In the genomic region with DNA sequence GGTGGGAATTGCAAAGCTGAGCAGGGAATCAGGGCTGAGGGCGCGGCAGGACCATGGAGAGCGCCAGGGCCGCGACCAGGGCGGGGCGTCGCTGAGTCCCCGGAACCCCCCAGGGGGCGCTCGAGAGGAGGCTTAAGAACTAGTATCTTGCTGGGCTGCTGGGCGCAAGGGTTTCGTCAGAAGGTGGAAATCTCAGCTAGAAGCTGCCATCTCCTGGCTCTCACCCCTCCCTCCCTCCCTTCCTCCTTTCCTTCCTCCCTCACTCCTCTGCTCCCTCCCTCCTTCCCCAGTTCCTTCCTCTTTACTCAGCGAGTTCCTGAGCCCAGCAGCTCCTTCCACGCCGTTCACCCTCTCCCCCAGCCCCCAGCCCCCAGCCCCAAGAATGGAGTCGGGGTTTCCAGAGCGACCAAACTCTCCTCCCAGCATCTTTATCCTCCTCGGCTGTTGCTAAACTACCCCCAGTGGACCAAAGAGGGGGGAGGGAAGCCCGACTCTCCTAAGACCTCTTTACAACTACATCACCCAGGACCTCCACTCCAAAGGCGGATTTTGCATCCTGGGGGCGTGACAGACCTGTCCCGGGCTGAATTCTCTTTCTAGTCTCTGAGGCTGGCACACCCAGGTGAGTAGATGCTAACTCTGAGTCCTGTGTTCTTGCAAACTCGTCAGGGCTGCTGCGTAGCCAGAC, we compare ENCODE assay signal across 9 mouse cellular contexts. TPM values are rescaled to one million over a fixed set of nuclear protein-coding genes. Genes with fewer than 3 reads are reported as not detected.
A peak's percentile ranks its signal among the peaks of the same experiment; 100 is the strongest.
DNase-seq lines count a peak whose midpoint lies in the region; ATAC-seq and TF ChIP-seq lines count a peak whose summit lies in the region.
"Had no signal": no experiment of that assay in that cellular context is flagged by ENCODE, and none has a peak within 500 bp of the region (broad histone marks: within the 10 kb centered on the region; RNA-seq: fewer than 3 reads in every experiment).

No protein-coding gene starts in this region.

- peak; percentile 86 for DNase-seq in brain, embryonic 14.5 days (ENCODE audit: low read depth)
- peak; percentile 54 for DNase-seq in left cerebral cortex, adult 11 months (ENCODE audit: low spot score)
- peak; percentile 78 to 83 for DNase-seq in lung, postnatal 4 days
- peak; percentile 91 for DNase-seq in right cerebral cortex, postnatal 14 days
- peak; percentile 72 for DNase-seq in urinary bladder, postnatal 14 days (ENCODE audit: low spot score)

- H3K27ac ChIP-seq in forebrain, embryonic 16.5 days (ENCODE audit: low read length), result no peak overlapping the region
- no peak overlapping the region for H3K27ac ChIP-seq in hindbrain, embryonic 15.5 days (replicated peaks)
- H3K27ac ChIP-seq: embryonic facial prominence, embryonic 15.5 days had no signal

- H3K4me1 ChIP-seq in E14TG2a.4 (replicated peaks; ENCODE audit: low read depth, low read length), result peaks cover 12% of the 10 kb centered on the region
- H3K4me1 ChIP-seq in forebrain, embryonic 16.5 days (replicated peaks; ENCODE audit: control insufficient read depth, insufficient read depth, low read length), result peaks cover 16% of the 10 kb centered on the region
- peaks cover 12% of the 10 kb centered on the region for H3K4me1 ChIP-seq in hindbrain, embryonic 15.5 days (replicated peaks)
- H3K4me1 ChIP-seq: embryonic facial prominence, embryonic 15.5 days had no signal

- no peak for TF ChIP-seq POLR2A in brain, embryonic 14.5 days (IDR thresholded peaks at IDR 0.05; ENCODE audit: borderline replicate concordance, extremely low read depth, insufficient read depth, insufficient read length, poor library complexity, severe bottlenecking)

- TF ChIP-seq CTCF in E14TG2a.4 (conservative IDR thresholded peaks at IDR 0.05; ENCODE audit: low read length), result no peak
- peak; percentile 76 for TF ChIP-seq CTCF in brain, embryonic 14.5 days (IDR thresholded peaks at IDR 0.05; ENCODE audit: borderline replicate concordance, extremely low read depth, insufficient read depth, insufficient read length)

- H3K36me3 ChIP-seq in E14TG2a.4 (ENCODE audit: insufficient read depth, low read length), result no peaks in the 10 kb centered on the region
- H3K36me3 ChIP-seq in forebrain, embryonic 16.5 days (ENCODE audit: control insufficient read depth, insufficient read depth), result no peaks in the 10 kb centered on the region
- no peaks in the 10 kb centered on the region for H3K36me3 ChIP-seq in hindbrain, embryonic 15.5 days
- H3K36me3 ChIP-seq: embryonic facial prominence, embryonic 15.5 days had no signal

- 1% methylated on average over 25 of the region's 25 CpGs for WGBS in forebrain, embryonic 16.5 days
- under 1% methylated on average over 25 of the region's 25 CpGs for WGBS in hindbrain, embryonic 15.5 days

- peaks cover 14% of the 10 kb centered on the region for H3K27me3 ChIP-seq in E14TG2a.4 (ENCODE audit: insufficient read depth, low read length)
- H3K27me3 ChIP-seq in forebrain, embryonic 16.5 days (replicated peaks; ENCODE audit: control insufficient read depth, insufficient read depth, low read length), result peaks cover 3% of the 10 kb centered on the region; the same call in 1 of the 2 replicates
- H3K27me3 ChIP-seq in hindbrain, embryonic 15.5 days, result peaks cover 28% of the 10 kb centered on the region

- H3K9me3 ChIP-seq in E14TG2a.4 (ENCODE audit: low read length), result no peaks in the 10 kb centered on the region
- no peaks in the 10 kb centered on the region for H3K9me3 ChIP-seq in forebrain, embryonic 16.5 days (ENCODE audit: control insufficient read depth, low read length)
- no peaks in the 10 kb centered on the region for H3K9me3 ChIP-seq in hindbrain, embryonic 15.5 days
- H3K9me3 ChIP-seq: embryonic facial prominence, embryonic 15.5 days had no signal

- peak; percentile 83 for ATAC-seq in forebrain, embryonic 16.5 days
- ATAC-seq in hindbrain, embryonic 15.5 days (ENCODE audit: low FRiP score, low read depth), result peak; percentile 68; the same call in 1 of the 2 replicates

- H3K4me3 ChIP-seq in E14TG2a.4 (replicated peaks; ENCODE audit: low read length), result peak overlapping the region; percentile 70
- peak overlapping the region; percentile 39 for H3K4me3 ChIP-seq in forebrain, embryonic 16.5 days (replicated peaks; ENCODE audit: low read length)
- H3K4me3 ChIP-seq in hindbrain, embryonic 15.5 days, result peak overlapping the region; percentile 36
- H3K4me3 ChIP-seq: embryonic facial prominence, embryonic 15.5 days had no signal

- peak overlapping the region; percentile 54 for H3K4me2 ChIP-seq in forebrain, embryonic 16.5 days (ENCODE audit: low read length)
- peak overlapping the region; percentile 71 for H3K4me2 ChIP-seq in hindbrain, embryonic 15.5 days
- H3K4me2 ChIP-seq: embryonic facial prominence, embryonic 15.5 days had no signal

- 0 out of 2 replicates have a peak overlapping the region, but pooled peaks have one; percentile 5 for H3K9ac ChIP-seq in forebrain, embryonic 16.5 days (replicated peaks; ENCODE audit: low read depth, low read length)
- H3K9ac ChIP-seq in hindbrain, embryonic 15.5 days, result peak overlapping the region; percentile 29; the same call in 1 of the 2 replicates
- H3K9ac ChIP-seq: embryonic facial prominence, embryonic 15.5 days had no signal

RNA-seq across cellular contexts. Expression of gene Cpne4, which starts 22.5 kb away (rescaled TPM):
- 8.4 and 9.1 TPM in 2 replicates for polyA plus RNA-seq in brain, embryonic 14.5 days (2012; rRNA removed)
- polyA plus RNA-seq in forebrain, embryonic 16.5 days (2015; fragmentation: Nextera tagmentation; extraction: Ambion mirVana), result 20.7 and 21.7 TPM in 2 replicates
- 13.9 and 15.2 TPM in 2 replicates for polyA plus RNA-seq in hindbrain, embryonic 15.5 days (2015; fragmentation: Nextera tagmentation; extraction: Ambion mirVana)
